Comparison of ENCODE assay signal across 24 mouse cellular contexts in the genomic region with DNA sequence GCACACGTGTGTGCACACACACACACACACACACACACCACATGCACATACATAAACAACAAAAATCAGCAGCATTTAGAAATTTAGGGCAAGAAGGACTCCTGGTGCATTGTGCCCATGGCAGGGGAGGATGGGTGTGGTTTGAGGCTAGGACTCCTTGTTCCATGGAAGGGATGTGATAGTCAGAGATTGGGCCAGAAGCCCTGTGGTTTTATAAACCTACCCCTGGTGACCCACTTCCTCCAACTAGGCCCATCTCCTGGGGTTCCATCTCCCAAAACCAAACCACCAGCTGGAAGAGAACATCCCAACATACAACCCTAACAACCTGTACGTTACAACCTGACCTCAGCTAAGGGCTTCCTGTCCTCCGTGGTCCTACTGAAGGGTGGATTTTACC. TPM values are rescaled to one million over a fixed set of nuclear protein-coding genes. Genes with fewer than 3 reads are reported as not detected.
DNase-seq lines count a peak whose midpoint lies in the region; ATAC-seq and TF ChIP-seq lines count a peak whose summit lies in the region.
"Had no signal": no experiment of that assay in that cellular context is flagged by ENCODE, and none has a peak within 500 bp of the region (broad histone marks: within the 10 kb centered on the region; RNA-seq: fewer than 3 reads in every experiment).

No protein-coding gene starts in this region.

- peaks cover 26% of the 10 kb centered on the region for H3K4me1 ChIP-seq in liver, postnatal 0 days (ENCODE audit: insufficient read depth)
- H3K4me1 ChIP-seq: hindbrain, embryonic 15.5 days had no signal

- no peaks in the 10 kb centered on the region for H3K27me3 ChIP-seq in liver, postnatal 0 days (ENCODE audit: insufficient read depth, low read length)
- H3K27me3 ChIP-seq: embryonic facial prominence, embryonic 12.5 days; embryonic facial prominence, embryonic 15.5 days; hindbrain, embryonic 12.5 days; hindbrain, embryonic 15.5 days had no signal

- H3K9me3 ChIP-seq in liver, postnatal 0 days (ENCODE audit: low read length) = no peaks in the 10 kb centered on the region
- H3K9me3 ChIP-seq: embryonic facial prominence, embryonic 12.5 days; embryonic facial prominence, embryonic 15.5 days; heart, embryonic 10.5 days; hindbrain, embryonic 12.5 days; hindbrain, embryonic 15.5 days had no signal

- no peak overlapping the region for H3K4me2 ChIP-seq in liver, postnatal 0 days (ENCODE audit: low read depth, low read length)
- H3K4me2 ChIP-seq: embryonic facial prominence, embryonic 12.5 days; embryonic facial prominence, embryonic 15.5 days; hindbrain, embryonic 12.5 days; hindbrain, embryonic 15.5 days had no signal

- no peak overlapping the region for H3K9ac ChIP-seq in liver, postnatal 0 days (replicated peaks)
- H3K9ac ChIP-seq: embryonic facial prominence, embryonic 12.5 days; embryonic facial prominence, embryonic 15.5 days; forebrain, postnatal 0 days; hindbrain, embryonic 12.5 days; hindbrain, embryonic 15.5 days had no signal

- no peaks in the 10 kb centered on the region for H3K36me3 ChIP-seq in liver, postnatal 0 days (replicated peaks; ENCODE audit: insufficient read depth, low read length)
- H3K36me3 ChIP-seq: embryonic facial prominence, embryonic 12.5 days; embryonic facial prominence, embryonic 15.5 days; heart, embryonic 10.5 days; hindbrain, embryonic 12.5 days; hindbrain, embryonic 15.5 days had no signal

- ATAC-seq in liver, postnatal 0 days = peak; percentile 36; the same call in 1 of the 2 replicates
- ATAC-seq in megakaryocyte, adult 5-6 weeks (ENCODE audit: poor library complexity, severe bottlenecking) = peak; percentile 31; the same call in 1 of the 2 replicates
- peak; percentile 43; the same call in 1 of the 2 replicates for ATAC-seq in megakaryocyte-erythroid progenitor cell, adult 5-6 weeks (replicated peaks; ENCODE audit: low FRiP score, low TSS enrichment, poor library complexity, severe bottlenecking)
- ATAC-seq: activated CD4-positive, CD25-positive, alpha-beta regulatory T cell, adult 4 months; forebrain, embryonic 14.5 days; forebrain, postnatal 0 days had no signal

- H3K4me3 ChIP-seq in liver, postnatal 0 days (ENCODE audit: low read depth, low read length) = no peak overlapping the region
- H3K4me3 ChIP-seq in layer of hippocampus, adult 2 months = no peak overlapping the region
- H3K4me3 ChIP-seq: embryonic facial prominence, embryonic 12.5 days; embryonic facial prominence, embryonic 15.5 days; gastrocnemius, adult 2 months; heart, adult 2 months; heart, embryonic 10.5 days; hindbrain, embryonic 12.5 days; hindbrain, embryonic 15.5 days had no signal

- no peak for TF ChIP-seq EP300 in liver, postnatal 0 days (IDR thresholded peaks at IDR 0.05; ENCODE audit: low read depth)

- TF ChIP-seq CTCF in liver, postnatal 0 days (IDR thresholded peaks at IDR 0.05; ENCODE audit: low read depth) = no peak
- no peak for TF ChIP-seq CTCF in layer of hippocampus, adult 2 months (conservative IDR thresholded peaks at IDR 0.05)

- no peak overlapping the region for H3K27ac ChIP-seq in liver, postnatal 0 days (ENCODE audit: low read depth)
- no peak overlapping the region for H3K27ac ChIP-seq in layer of hippocampus, adult 2 months
- H3K27ac ChIP-seq: embryonic facial prominence, embryonic 12.5 days; embryonic facial prominence, embryonic 15.5 days; gastrocnemius, adult 2 months; heart, adult 2 months; heart, embryonic 10.5 days; hindbrain, embryonic 12.5 days; hindbrain, embryonic 15.5 days had no signal

- WGBS in liver, postnatal 0 days (ENCODE audit: insufficient replicate concordance) = 52% methylated on average over 3 of the region's 3 CpGs

- DNase-seq in liver, postnatal 0 days = no peak
- no peak for DNase-seq in liver
- peak; percentile 50 for DNase-seq in CD4-positive helper T cell, adult 2 months (ENCODE audit: low read depth, low spot score)
- no peak for DNase-seq in right cerebral cortex, adult 2 months (ENCODE audit: low spot score in 2 of 2)
- no peak for DNase-seq in layer of hippocampus, adult 2 months (ENCODE audit: low spot score in 2 of 2)
- DNase-seq: adrenal gland, adult 8-10 months; adrenal gland, postnatal 25 days; cerebellum, adult 11-12 months; cerebellum, adult 8-10 months; cerebellum, postnatal 10 days; cerebellum, postnatal 36 days; forebrain, postnatal 0 days; gastrocnemius, adult 2 months; gastrocnemius, postnatal 14 days; heart, adult 2 months had no signal

RNA-seq across cellular contexts. Expression of gene Pip4k2a, which starts 35.4 kb away (rescaled TPM):
- polyA plus RNA-seq in liver, postnatal 0 days (2015; fragmentation: Nextera tagmentation; extraction: Ambion mirVana) = 6.7 and 8.0 TPM in 2 replicates
- total RNA-seq in megakaryocyte, adult 5-6 weeks (2015) = 121 and 123 TPM in 2 replicates
- total RNA-seq in megakaryocyte, adult 5-6 weeks (2017) = 63.0 and 64.8 TPM in 2 replicates
- 53.7 and 56.7 TPM in 2 replicates for total RNA-seq in megakaryocyte-erythroid progenitor cell, adult 5-6 weeks (2014; fragmentation: Nextera tagmentation)
- 28.7 and 29.0 TPM in 2 replicates for total RNA-seq in megakaryocyte-erythroid progenitor cell, adult 5-6 weeks (2017)
- 10 to 100 TPM; 51.5 to 56.6 TPM for total RNA-seq in layer of hippocampus, adult 2 months (2021)

RNA-seq across cellular contexts. Expression of gene 4930426L09Rik, which starts 35.6 kb away (rescaled TPM):
- 0.21 and 0.24 TPM in 2 replicates for polyA plus RNA-seq in liver, postnatal 0 days (2015; fragmentation: Nextera tagmentation; extraction: Ambion mirVana)
- total RNA-seq in megakaryocyte, adult 5-6 weeks (2015) = 2.1 and 3.0 TPM in 2 replicates
- total RNA-seq in megakaryocyte, adult 5-6 weeks (2017) = 0.53 and 0.59 TPM in 2 replicates
- 1.7 and 2.0 TPM in 2 replicates for total RNA-seq in megakaryocyte-erythroid progenitor cell, adult 5-6 weeks (2014; fragmentation: Nextera tagmentation)
- not detected in 2 replicates for total RNA-seq in megakaryocyte-erythroid progenitor cell, adult 5-6 weeks (2017)
- 1 to 10 TPM in 1 of 2 experiments, under 1 TPM in 1; 0.88 to 1.2 TPM for total RNA-seq in layer of hippocampus, adult 2 months (2021)
- total RNA-seq: gastrocnemius, adult 2 months; heart, adult 2 months had no signal
